Mouse (Mus musculus) liver, embryonic 11.5 days (tissue): ENCODE measurements around the gene R3hdm2. TPM values are rescaled to one million over a fixed set of nuclear protein-coding genes. Genes with fewer than 3 reads are reported as not detected.

ENCODE experiments used
- ATAC-seq: fragments of 200-750 bp; cut with Nextera tagmentation; replicated peaks from 2 replicates; pipeline ENCODE4 v1.8.0; 2017; ENCODE audit warnings: moderate number of reproducible peaks, mild to moderate bottlenecking, moderate TSS enrichment, moderate library complexity; ENCODE audit not compliant: low FRiP score
- DNase-seq: peaks from one replicate; pipeline ENCODE4 v3.0.0-alpha.2; 2017; ENCODE audit warnings: low spot score
- H3K27ac ChIP-seq: fragments of 300-500 bp; sonication (generic); 2 replicates; pipeline ENCODE4 v1.5.1; 2014; ENCODE audit warnings: mild to moderate bottlenecking, low read depth, low read length, control low read depth
- H3K27me3 ChIP-seq: fragments of 300-500 bp; sonication (generic); replicated peaks from 2 replicates; pipeline ENCODE4 v1.6.1; 2014; ENCODE audit warnings: low read length, mixed read lengths; ENCODE audit not compliant: control insufficient read depth, insufficient read depth
- H3K36me3 ChIP-seq: fragments of 300-500 bp; sonication (generic); 2 replicates; pipeline ENCODE4 v1.6.1; 2014; ENCODE audit warnings: mild to moderate bottlenecking, low read length, moderate library complexity, mixed read lengths; ENCODE audit not compliant: control insufficient read depth, insufficient read depth
- H3K4me1 ChIP-seq: fragments of 300-500 bp; sonication (generic); replicated peaks from 2 replicates; pipeline ENCODE4 v1.6.1; 2014; ENCODE audit warnings: low read length, mixed read lengths; ENCODE audit not compliant: control insufficient read depth, insufficient read depth
- H3K4me2 ChIP-seq: fragments of 300-500 bp; sonication (generic); 2 replicates; pipeline ENCODE4 v1.6.1; 2014; ENCODE audit warnings: mild to moderate bottlenecking, control low read depth, moderate library complexity
- H3K4me3 ChIP-seq: fragments of 300-500 bp; sonication (generic); 2 replicates; pipeline ENCODE4 v1.5.1; 2014; ENCODE audit warnings: low read depth, low read length, control low read depth
- H3K9ac ChIP-seq: fragments of 300-500 bp; sonication (generic); 2 replicates; pipeline ENCODE4 v1.6.1; 2014; ENCODE audit warnings: low read depth, low read length, control low read depth
- H3K9me3 ChIP-seq: fragments of 300-500 bp; sonication (generic); 2 replicates; pipeline ENCODE4 v1.6.1; 2016; ENCODE audit warnings: low read length, inconsistent platforms, mixed read lengths; ENCODE audit not compliant: control insufficient read depth
- whole genome bisulfite sequencing: fragments of 180-500 bp; shearing (Covaris S2); extraction: QIAGEN DNeasy Blood & Tissue Kit; methylation state at CpG from one replicate; pipeline ENCODE4 v1.1.7; 2014; 5-methylcytosine and 5-hydroxymethylcytosine counted together
- polyA plus RNA-seq: library from polyadenylated mRNA; unstranded; fragments of >200 nt; fragmentation: Nextera tagmentation; extraction: Ambion mirVana; gene quantifications from 2 replicates; pipeline ENCODE4 v1.2.1, GENCODE M21; 2014

The R3hdm2 gene
- polyA plus RNA-seq, 1 experiment from 2014 or later = 33.8 TPM

- peaks cover 7% of the 10 kb centered on the region for H3K27me3 ChIP-seq
- H3K9ac ChIP-seq = no peak overlapping the region
- no peaks in the 10 kb centered on the region for H3K4me1 ChIP-seq
- H3K27ac ChIP-seq = no peak overlapping the region
- H3K4me3 ChIP-seq = no peak overlapping the region
- DNase-seq (no peak), ATAC-seq (no peak)
- H3K4me2 ChIP-seq = no peak overlapping the region
- H3K36me3 ChIP-seq = peaks cover 16% of the 10 kb centered on the region; the same call in 1 of the 2 replicates
- no peaks in the 10 kb centered on the region for H3K9me3 ChIP-seq
- WGBS = 88% methylated on average over 13 of the region's 13 CpGs
These were observed 162.0 kb downstream of the R3hdm2 start for GRCm38 (mm10) chr10:127542084-127542483.

GRCm38 (mm10) chr10:127542720-127543119, 162.6 kb downstream of the R3hdm2 start:
- no peak for ATAC-seq
- Histone ChIP-seq H3K4me2 (no peak overlapping the region), H3K9ac (no peak overlapping the region), H3K36me3 (peaks cover 16% of the 10 kb centered on the region; the same call in 1 of the 2 replicates), H3K4me3 (no peak overlapping the region), H3K4me1 (no peaks in the 10 kb centered on the region), H3K27me3 (peaks cover 3% of the 10 kb centered on the region), H3K9me3 (no peaks in the 10 kb centered on the region), H3K27ac (no peak overlapping the region)
- WGBS = 56% methylated on average over 6 of the region's 6 CpGs
- no peak for DNase-seq

- no peak overlapping the region for H3K27ac ChIP-seq
- no peak overlapping the region for H3K4me3 ChIP-seq
- no peaks in the 10 kb centered on the region for H3K4me1 ChIP-seq
- H3K27me3 ChIP-seq = peaks cover 2% of the 10 kb centered on the region; the same call in 1 of the 2 replicates
- WGBS = 80% methylated on average over 3 of the region's 3 CpGs
- no peaks in the 10 kb centered on the region for H3K9me3 ChIP-seq
- H3K36me3 ChIP-seq = peaks cover 16% of the 10 kb centered on the region; the same call in 1 of the 2 replicates
- DNase-seq (no peak), ATAC-seq (no peak)
- H3K4me2 ChIP-seq = no peak overlapping the region
- H3K9ac ChIP-seq = no peak overlapping the region
These were observed 163.8 kb downstream of the R3hdm2 start for GRCm38 (mm10) chr10:127543916-127544315.

- Histone ChIP-seq H3K9ac (no peak overlapping the region), H3K36me3 (peaks cover 16% of the 10 kb centered on the region; the same call in 1 of the 2 replicates), H3K4me1 (no peaks in the 10 kb centered on the region), H3K27me3 (peaks cover 2% of the 10 kb centered on the region; the same call in 1 of the 2 replicates), H3K4me2 (no peak overlapping the region), H3K27ac (no peak overlapping the region), H3K4me3 (no peak overlapping the region), H3K9me3 (no peaks in the 10 kb centered on the region)
- ATAC-seq = no peak
- DNase-seq = no peak
- 91% methylated on average over 20 of the region's 20 CpGs for WGBS
These were observed 164.2 kb downstream of the R3hdm2 start for GRCm38 (mm10) chr10:127544375-127544774.

- no peaks in the 10 kb centered on the region for H3K4me1 ChIP-seq
- ATAC-seq = no peak
- 84% methylated on average over 7 of the region's 7 CpGs for WGBS
- DNase-seq = no peak
- H3K9me3 ChIP-seq = no peaks in the 10 kb centered on the region
- no peak overlapping the region for H3K4me3 ChIP-seq
- H3K36me3 ChIP-seq = peaks cover 17% of the 10 kb centered on the region
- no peak overlapping the region for H3K27ac ChIP-seq
- H3K27me3 ChIP-seq = no peaks in the 10 kb centered on the region
- H3K9ac ChIP-seq = no peak overlapping the region
- no peak overlapping the region for H3K4me2 ChIP-seq
These were observed 166.4 kb downstream of the R3hdm2 start for GRCm38 (mm10) chr10:127546505-127546904.

GRCm38 (mm10) chr10:127548236-127548635, 168.1 kb downstream of the R3hdm2 start:
- Histone ChIP-seq H3K4me1 (no peaks in the 10 kb centered on the region), H3K9ac (no peak overlapping the region), H3K27me3 (no peaks in the 10 kb centered on the region), H3K4me2 (no peak overlapping the region), H3K36me3 (peaks cover 23% of the 10 kb centered on the region), H3K4me3 (no peak overlapping the region), H3K9me3 (no peaks in the 10 kb centered on the region), H3K27ac (no peak overlapping the region)
- DNase-seq (no peak), ATAC-seq (no peak)
- WGBS = 93% methylated on average over 15 of the region's 15 CpGs

Other genes with a start within 250 kb of the R3hdm2 start
- 21.6 and 26.3 TPM in 2 replicates for gene B4galnt1, start 215.1 kb upstream of the R3hdm2 start, polyA plus RNA-seq
- 3.6 and 5.2 TPM in 2 replicates for gene Slc26a10, start 199.7 kb upstream of the R3hdm2 start, polyA plus RNA-seq
- 28.3 and 30.2 TPM in 2 replicates for gene Arhgef25, start 190.2 kb upstream of the R3hdm2 start, polyA plus RNA-seq
- 64.0 and 70.8 TPM in 2 replicates for gene Dtx3, start 184.6 kb upstream of the R3hdm2 start, polyA plus RNA-seq
- 43.1 and 43.4 TPM in 2 replicates for gene Pip4k2c, start 168.7 kb upstream of the R3hdm2 start, polyA plus RNA-seq
- gene Kif5a, start 117.0 kb upstream of the R3hdm2 start, polyA plus RNA-seq = 1.3 and 1.4 TPM in 2 replicates
- 135 TPM in 2 replicates for gene Dctn2, start 114.0 kb upstream of the R3hdm2 start, polyA plus RNA-seq
- 14.2 and 19.0 TPM in 2 replicates for gene Mbd6, start 91.3 kb upstream of the R3hdm2 start, polyA plus RNA-seq
- 249 and 257 TPM in 2 replicates for gene Mars, start 68.5 kb upstream of the R3hdm2 start, polyA plus RNA-seq
- gene Arhgap9, start 58.4 kb upstream of the R3hdm2 start, polyA plus RNA-seq = 22.0 and 24.4 TPM in 2 replicates
- 2.1 and 2.2 TPM in 2 replicates for gene Gli1, start 38.4 kb upstream of the R3hdm2 start, polyA plus RNA-seq
- gene Inhbe, start 25.9 kb upstream of the R3hdm2 start, polyA plus RNA-seq = 0.04 and 0.09 TPM in 2 replicates
- gene Inhbc, start 9.9 kb upstream of the R3hdm2 start, polyA plus RNA-seq = 1.1 and 1.4 TPM in 2 replicates
- 0.32 and 0.39 TPM in 2 replicates for gene Stac3, start 121.4 kb downstream of the R3hdm2 start, polyA plus RNA-seq
- 34.2 TPM in 2 replicates for gene Ndufa4l2, start 134.6 kb downstream of the R3hdm2 start, polyA plus RNA-seq
- 261 and 286 TPM in 2 replicates for gene Shmt2, start 142.1 kb downstream of the R3hdm2 start, polyA plus RNA-seq
- 0.56 TPM in 1 of 2 replicates, not detected in the other for gene Nxph4, start 154.2 kb downstream of the R3hdm2 start, polyA plus RNA-seq
- gene Lrp1, start 240.8 kb downstream of the R3hdm2 start, polyA plus RNA-seq = 35.7 and 36.8 TPM in 2 replicates